Mouse (Mus musculus) adrenal gland, adult (tissue): ENCODE measurements around the gene Mef2d.
A peak's percentile ranks its signal among the peaks of the same experiment; 100 is the strongest.

Experiments used
- DNase-seq, 2 experiments: peaks; one replicate each; pipeline ENCODE4 v3.0.0; 2022 to 2023; ENCODE audit warnings: low spot score in 1 of 2; ENCODE audit not compliant: inconsistent age in 2 of 2

Gene Mef2d

GRCm38 (mm10) chr3:88148776-88149509 is 6.8 kb downstream of the Mef2d start:
- peak; percentile 92 to 96 for DNase-seq

DNA sequence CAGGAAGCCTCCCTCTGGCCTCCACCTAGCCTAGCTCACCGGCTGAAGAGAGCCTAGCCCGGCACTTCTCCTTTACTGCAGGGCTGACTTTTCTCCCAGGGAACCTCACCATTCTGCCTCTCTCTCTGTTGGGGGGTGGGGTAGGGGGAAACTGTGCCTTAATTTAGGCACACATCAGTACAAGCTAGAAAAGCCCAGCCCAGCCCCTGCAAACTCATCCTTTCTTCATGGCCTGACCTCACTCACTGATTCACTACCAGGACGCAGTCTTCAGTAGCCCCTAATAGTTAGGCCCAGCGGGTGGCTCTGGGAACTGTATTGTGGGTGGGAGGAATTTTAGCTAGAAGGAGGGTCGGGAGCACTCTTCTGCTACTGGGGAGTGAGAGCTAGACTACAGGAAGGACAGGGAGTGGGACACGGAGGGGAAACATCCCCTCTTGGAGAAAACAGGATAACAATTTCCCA is 7.4 kb downstream of the Mef2d start:
- no peak for DNase-seq

- DNase-seq = peak; percentile 45 to 66
Measured at GRCm38 (mm10) chr3:88150061-88150998, 8.2 kb downstream of the Mef2d start.

DNA sequence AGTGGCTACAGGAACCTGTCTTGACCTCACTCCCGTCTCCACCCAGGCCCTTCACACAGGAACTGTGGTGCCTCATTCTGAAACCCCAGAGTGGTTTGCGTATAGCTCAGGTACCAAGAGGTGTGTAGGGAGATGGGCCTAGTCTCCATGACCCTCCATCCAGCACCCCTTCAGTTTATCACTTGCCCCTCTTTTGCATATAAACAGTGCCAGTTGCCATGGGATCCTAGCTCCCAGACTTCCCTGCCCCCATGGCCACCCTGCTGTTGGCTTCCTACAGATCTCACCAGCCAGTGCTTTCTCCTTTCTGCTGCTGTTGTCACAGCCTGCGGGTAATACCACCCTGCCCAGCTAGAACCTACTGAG is 8.8 kb downstream of the Mef2d start:
- DNase-seq = no peak

GRCm38 (mm10) chr3:88152056-88152455 is 9.9 kb downstream of the Mef2d start:
- peak in 1 of 2 experiments; percentile 31 for DNase-seq

- DNase-seq = no peak
Measured at GRCm38 (mm10) chr3:88153290-88154011, 11.3 kb downstream of the Mef2d start.

- DNase-seq = no peak
Measured at GRCm38 (mm10) chr3:88154236-88154635, 12.1 kb downstream of the Mef2d start.

GRCm38 (mm10) chr3:88156817-88157216 is 14.6 kb downstream of the Mef2d start:
- no peak for DNase-seq

DNA sequence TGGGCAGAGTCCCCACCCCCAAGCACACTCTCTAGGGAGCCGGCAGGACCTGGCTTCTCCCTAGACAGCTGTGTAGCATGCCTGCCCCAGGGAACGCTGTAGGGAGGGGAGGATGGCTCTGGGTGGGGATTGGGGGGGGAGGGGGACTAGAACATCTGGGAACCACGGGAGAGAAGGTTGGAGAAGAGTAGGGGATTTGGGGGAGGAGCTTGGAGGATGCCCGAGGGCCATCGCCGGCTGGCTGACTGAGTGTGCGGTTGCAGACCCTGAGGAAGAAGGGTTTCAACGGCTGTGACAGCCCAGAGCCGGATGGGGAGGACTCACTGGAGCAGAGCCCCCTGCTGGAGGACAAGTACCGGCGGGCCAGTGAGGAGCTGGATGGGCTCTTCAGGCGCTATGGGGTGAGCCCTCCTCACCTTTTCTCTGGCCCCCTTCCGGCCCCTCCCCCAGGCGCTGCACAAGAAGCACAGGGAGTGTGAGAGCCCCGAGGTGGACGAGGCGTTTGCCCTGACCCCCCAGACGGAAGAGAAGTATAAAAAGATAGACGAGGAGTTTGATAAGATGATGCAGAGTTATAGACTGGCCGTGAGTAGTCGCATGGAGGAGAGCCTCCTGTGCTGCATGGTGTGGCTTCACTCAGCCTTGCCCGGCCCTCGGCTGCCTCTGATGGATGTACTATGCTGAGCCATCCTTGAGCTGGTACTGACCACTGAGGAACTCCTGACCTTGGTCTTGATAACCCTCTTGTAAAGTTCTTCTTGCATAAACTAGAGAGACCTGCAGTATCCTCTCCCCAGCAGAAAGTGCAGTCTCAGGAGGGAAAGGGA is 15.8 kb downstream of the Mef2d start:
- peak; percentile 46 to 68 for DNase-seq

DNA sequence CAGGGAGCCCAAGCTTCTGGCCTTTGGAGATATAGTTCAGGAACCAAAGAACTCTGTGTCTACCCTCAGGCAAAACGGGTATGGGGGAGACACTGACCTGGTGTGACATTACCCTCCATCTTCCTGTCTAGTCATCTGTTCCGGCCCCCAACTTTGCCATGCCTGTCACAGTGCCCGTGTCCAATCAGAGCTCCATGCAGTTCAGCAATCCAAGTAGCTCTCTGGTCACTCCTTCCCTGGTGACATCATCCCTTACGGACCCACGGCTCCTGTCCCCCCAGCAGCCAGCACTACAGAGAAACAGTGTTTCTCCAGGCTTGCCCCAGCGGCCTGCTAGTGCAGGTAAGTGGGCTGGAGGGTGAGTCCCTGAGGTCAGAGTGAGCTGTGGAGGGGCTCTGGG is 16.8 kb downstream of the Mef2d start:
- DNase-seq = no peak

GRCm38 (mm10) chr3:88160856-88161255 is 18.7 kb downstream of the Mef2d start:
- no peak for DNase-seq

- peak in 1 of 2 experiments; percentile 73 for DNase-seq
Measured at GRCm38 (mm10) chr3:88162259-88162658, 20.1 kb downstream of the Mef2d start.

GRCm38 (mm10) chr3:88162811-88163210 is 20.6 kb downstream of the Mef2d start:
- no peak for DNase-seq

- DNase-seq = no peak
Measured at GRCm38 (mm10) chr3:88163847-88164246, 21.7 kb downstream of the Mef2d start.

DNA sequence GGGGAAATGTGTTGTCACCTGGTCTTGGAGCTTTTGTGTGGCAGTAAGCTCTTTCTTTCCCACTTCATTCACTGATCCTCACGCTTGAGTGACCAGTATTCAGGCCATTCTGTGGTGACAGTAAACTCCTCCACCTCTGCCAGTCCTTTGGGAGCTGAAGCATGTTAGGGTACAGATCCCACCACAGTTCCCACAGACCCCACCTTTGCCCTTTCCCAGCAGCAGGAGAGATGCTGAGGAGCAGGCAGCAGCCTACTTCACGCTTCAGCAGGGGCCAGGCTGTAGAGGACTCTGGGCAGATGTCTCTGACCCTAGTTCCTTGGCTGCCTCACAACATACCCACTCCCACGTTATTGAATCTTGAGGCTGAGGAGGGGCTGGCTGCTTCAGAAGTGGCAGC is 22.1 kb downstream of the Mef2d start:
- no peak for DNase-seq

DNA sequence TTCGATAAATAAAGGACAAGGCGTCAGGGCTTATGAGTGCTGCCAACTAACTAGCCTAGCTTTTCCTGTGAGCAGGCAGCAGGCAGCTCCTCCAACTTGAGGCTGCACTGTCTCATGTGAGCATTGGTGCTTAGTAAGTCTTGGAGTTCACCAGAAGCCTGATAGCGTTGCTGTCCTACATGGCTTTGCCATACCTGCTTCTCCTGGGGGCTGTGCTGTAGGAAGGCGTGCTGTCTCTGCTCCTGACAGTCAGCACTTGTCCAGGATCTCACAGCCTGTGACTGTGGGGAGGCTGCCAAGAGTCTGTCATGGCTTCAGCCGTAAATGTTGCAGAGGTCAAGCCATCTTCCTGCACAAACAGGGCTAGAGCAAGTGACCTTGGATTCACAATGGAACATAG is 23.9 kb downstream of the Mef2d start:
- DNase-seq = peak; percentile 79 to 88

DNA sequence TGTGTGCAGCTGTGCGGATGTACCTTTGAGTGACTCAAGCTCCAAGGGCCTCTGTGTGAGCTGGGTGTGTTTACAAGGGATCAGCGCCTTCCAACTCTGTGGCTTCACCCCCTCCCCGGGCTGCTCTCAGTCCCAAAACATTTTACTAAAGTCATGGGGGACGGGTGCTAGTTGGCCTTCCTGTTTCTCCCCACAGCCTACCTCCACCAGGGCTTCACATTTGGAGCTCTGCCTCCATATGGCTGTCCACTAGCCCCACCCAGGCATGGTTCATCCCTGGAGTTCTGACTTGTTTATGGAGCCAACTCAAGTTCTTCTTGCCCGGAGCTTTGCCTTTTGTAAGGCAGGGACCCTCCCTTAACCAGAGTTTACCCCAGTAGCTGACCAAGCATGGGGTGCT is 28.2 kb downstream of the Mef2d start:
- peak; percentile 12 to 36 for DNase-seq

GRCm38 (mm10) chr3:88172440-88172839 is 30.3 kb downstream of the Mef2d start:
- peak; percentile 43 to 67 for DNase-seq

GRCm38 (mm10) chr3:88173375-88173774 is 31.2 kb downstream of the Mef2d start:
- DNase-seq = peak; percentile 67 to 83

DNA sequence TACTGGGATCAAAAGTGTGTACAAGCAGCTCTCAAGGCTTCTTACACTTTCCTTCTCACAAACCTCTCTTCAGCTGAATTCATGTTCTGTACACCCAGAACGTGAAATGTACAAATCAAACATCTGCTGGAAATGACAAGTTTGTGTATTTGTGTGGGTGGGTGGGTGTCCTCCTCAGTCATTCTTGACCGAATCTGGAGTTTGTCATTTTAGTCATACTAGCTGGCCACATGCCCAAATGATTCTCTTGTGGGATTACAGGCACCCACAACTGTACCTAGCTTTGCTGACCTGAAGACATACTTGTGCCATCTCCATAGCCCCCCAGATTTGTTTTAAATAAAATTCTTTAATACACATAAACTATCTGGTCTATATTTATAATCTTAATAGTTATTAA is 32.7 kb downstream of the Mef2d start:
- DNase-seq = peak; percentile 34 to 80
